Mouse (Mus musculus) B cell, adult 67 days (primary cell): ENCODE measurements around the gene Krtap13. TPM values are rescaled to one million over a fixed set of nuclear protein-coding genes. Genes with fewer than 3 reads are reported as not detected.

Source experiments
- total RNA-seq, 2 experiments: library from RNA; stranded (reverse); gene quantifications; 4 replicates each; pipeline ENCODE4 v1.2.4; 2023

The Krtap13 gene
- not detected for total RNA-seq

DNA sequence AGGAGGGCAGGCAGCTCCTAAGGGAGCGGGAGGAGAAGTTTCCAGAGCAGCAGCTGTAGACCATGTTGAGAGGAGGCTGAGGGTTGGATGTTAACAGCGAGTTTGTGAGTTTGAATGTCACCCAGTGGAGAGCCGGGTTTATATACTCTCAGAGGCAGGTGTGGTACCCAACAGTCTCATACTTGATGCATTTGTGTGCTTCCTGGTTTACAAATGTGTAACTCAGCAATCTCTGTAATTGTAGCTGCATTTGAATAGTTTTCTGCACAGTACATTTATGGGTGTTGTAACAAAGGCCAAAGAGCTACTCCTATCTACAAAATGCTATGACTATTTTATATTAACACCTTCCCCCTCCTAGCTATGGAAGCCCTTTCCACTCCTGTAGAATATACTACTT, at the start of gene Krtap13:
Gene Krtap13 (minus strand): TSS at position 101 of the 400 bp plus-strand sequence.

DNA sequence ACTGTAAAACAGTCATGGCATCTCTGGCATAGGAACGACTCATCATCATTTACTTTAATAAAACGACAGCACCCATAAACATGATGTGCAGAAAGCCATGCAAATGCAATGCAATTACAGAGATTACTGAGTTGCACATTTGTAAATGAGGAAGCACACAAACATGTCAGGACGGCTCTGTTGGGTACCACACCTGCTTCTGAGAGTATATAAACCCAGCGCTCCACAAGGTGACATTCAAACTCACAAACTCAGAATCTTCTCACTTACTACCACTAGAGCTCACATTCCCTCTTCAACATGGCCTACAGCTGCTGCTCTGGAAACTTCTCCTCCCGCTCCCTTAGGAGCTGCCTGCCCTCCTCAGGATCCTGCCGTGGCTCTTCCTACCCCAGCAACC, 26.2 kb upstream of the Krtap13 start, which contains the start of gene Gm5965:
Gene Gm5965 (plus strand): TSS at position 301 of the 400 bp plus-strand sequence.

DNA sequence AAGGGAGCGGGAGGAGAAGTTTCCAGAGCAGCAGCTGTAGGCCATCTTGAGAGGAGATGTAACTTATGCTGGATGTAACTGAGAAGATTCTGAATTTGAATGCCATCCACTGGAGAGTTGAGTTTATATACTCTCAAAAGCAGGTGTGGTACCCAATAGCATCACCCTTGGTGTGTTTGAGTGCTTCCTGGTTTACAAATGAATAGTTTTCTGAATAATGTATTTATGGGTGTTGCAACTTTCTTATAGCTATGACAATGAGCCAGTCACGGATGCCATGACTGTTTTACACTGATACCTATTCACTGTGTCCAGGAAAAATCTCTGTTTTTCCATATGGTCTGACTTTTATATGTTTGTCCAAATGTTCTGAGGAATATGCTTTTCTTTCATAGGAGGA, 22.7 kb upstream of the Krtap13 start, which contains the start of gene 2310057N15Rik:
Gene 2310057N15Rik (minus strand): TSS at position 101 of the 400 bp plus-strand sequence.

DNA sequence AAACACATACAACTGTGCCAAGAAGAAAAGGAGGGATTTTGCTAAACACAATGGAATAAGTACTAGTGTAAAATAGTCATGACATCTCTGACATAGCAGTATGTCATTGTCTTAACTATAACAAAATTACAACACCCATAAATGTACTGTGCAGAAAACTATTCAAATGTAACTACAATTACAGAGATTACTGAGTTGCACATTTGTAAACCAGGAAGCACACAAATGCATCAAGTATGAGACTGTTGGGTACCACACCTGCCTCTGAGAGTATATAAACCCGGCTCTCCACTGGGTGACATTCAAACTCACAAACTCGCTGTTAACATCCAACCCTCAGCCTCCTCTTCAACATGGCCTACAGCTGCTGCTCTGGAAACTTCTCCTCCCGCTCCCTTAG, 7.1 kb upstream of the Krtap13 start, which contains the start of gene 2310034C09Rik:
Gene 2310034C09Rik (plus strand): TSS at position 301 of the 400 bp plus-strand sequence.

DNA sequence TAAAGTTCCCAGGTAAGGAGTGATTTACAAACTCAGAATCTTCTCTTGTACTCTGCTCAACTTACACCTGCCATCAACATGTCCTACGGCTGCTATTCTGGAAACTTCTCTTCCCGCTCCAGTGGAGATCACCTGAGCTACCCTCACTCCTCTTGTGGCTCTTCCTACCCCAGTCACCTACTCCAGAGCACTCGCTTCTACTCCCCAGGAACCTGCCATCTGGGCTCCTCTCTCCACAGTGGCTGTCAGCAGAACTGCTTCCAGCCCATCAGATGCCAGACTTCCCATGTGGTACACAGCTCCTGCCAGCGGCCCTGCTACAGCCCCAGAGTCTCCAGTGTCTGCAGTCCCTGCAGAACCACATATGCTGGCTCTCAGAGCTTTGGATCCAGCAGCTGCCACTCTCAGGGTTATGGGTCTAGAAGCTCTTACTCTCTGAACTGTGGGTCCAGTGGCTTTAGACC, 22.6 kb downstream of the Krtap13 start, which contains the start of gene Krtap13-1:
Gene Krtap13-1 (plus strand): TSS at position 51 of the 464 bp plus-strand sequence.

DNA sequence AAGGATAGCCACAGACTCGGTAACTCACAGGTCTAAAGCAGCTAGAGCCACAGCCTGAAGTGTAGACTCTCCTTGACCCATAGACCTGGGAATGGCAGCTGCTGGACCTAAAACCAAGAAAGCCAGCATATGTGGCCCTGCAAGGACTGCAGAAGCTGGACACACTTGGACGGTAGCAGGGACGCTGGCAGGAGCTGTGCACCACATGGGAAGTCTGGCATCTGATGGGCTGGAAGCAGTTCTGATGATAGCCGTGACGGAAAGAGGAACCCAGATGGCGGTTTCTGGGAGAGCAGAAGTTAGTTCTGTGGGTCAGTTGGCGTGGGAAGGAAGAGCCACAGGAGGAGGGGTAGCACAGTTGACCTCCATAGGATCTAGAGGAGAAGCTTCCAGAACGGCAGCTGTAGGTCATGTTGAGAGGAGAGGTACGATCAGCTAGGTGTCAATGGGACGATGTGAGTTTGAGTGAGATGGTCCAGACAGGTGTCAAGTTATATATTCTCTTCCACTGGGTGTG, 43.9 kb downstream of the Krtap13 start, which contains the start of gene 2310061N02Rik:
Gene 2310061N02Rik (minus strand): TSS at position 467 of the 517 bp plus-strand sequence.

Other genes with a start within 250 kb of the Krtap13 start
- gene Cldn17, start 244.7 kb downstream of the Krtap13 start, total RNA-seq = not detected
- gene Cldn8, start 188.5 kb downstream of the Krtap13 start, total RNA-seq = not detected
- not detected for gene Krtap24-1, start 139.4 kb downstream of the Krtap13 start, total RNA-seq
- gene 2310079G19Rik, start 124.0 kb downstream of the Krtap13 start, total RNA-seq = not detected
- gene Krtap26-1, start 103.8 kb downstream of the Krtap13 start, total RNA-seq = not detected
- gene Krtap27-1, start 80.0 kb downstream of the Krtap13 start, total RNA-seq = not detected
- not detected for gene 2310061N02Rik, start 43.7 kb downstream of the Krtap13 start, total RNA-seq
- not detected for gene Krtap13-1, start 22.8 kb downstream of the Krtap13 start, total RNA-seq
- not detected for gene 2310034C09Rik, start 7.2 kb upstream of the Krtap13 start, total RNA-seq
- gene 2310057N15Rik, start 22.6 kb upstream of the Krtap13 start, total RNA-seq = not detected
- not detected for gene Gm5965, start 26.3 kb upstream of the Krtap13 start, total RNA-seq
- gene Gm20741, start 60.6 kb upstream of the Krtap13 start, total RNA-seq = not detected
- not detected for gene Krtap15, start 68.6 kb upstream of the Krtap13 start, total RNA-seq
- not detected for gene Krtap14, start 74.5 kb upstream of the Krtap13 start, total RNA-seq
- not detected for gene Krtap19-1, start 117.8 kb upstream of the Krtap13 start, total RNA-seq
- not detected for gene Krtap19-2, start 122.6 kb upstream of the Krtap13 start, total RNA-seq
- gene Krtap19-3, start 126.4 kb upstream of the Krtap13 start, total RNA-seq = not detected
- not detected for gene Krtap19-4, start 133.5 kb upstream of the Krtap13 start, total RNA-seq
- not detected for gene Krtap19-5, start 144.8 kb upstream of the Krtap13 start, total RNA-seq
- not detected for gene Krtap19-9b, start 180.6 kb upstream of the Krtap13 start, total RNA-seq
- gene Krtap16-3, start 211.2 kb upstream of the Krtap13 start, total RNA-seq = not detected